Mouse (Mus musculus) ES-E14 (cell line): ENCODE results near the gene Gm13272.
"Not testable (repeated sequence)": the region's sequence is repeated elsewhere in the genome, so short reads cannot be mapped to it uniquely, and the experiment has no call there.

Source experiments
- CHD2 ChIP-seq: IDR thresholded peaks from 2 replicates; pipeline ENCODE4 v1.6.1; 2014; ENCODE audit warnings: mild to moderate bottlenecking, low read depth, low read length, inconsistent platforms
- HCFC1 ChIP-seq: IDR thresholded peaks from 2 replicates; pipeline ENCODE4 v1.6.1; 2012; ENCODE audit warnings: low read length, inconsistent platforms, borderline replicate concordance; ENCODE audit not compliant: insufficient read depth
- MAFK ChIP-seq: IDR thresholded peaks from 2 replicates; pipeline ENCODE4 v1.6.1; 2014; ENCODE audit warnings: mild to moderate bottlenecking, low read depth, low read length, inconsistent platforms; ENCODE audit not compliant: insufficient read depth
- ZC3H11A ChIP-seq: IDR thresholded peaks from 2 replicates; pipeline ENCODE4 v1.6.1; 2012; ENCODE audit warnings: low read depth, mild to moderate bottlenecking, inconsistent platforms, low read length, borderline replicate concordance

GRCm38 (mm10) chr4:88761776-88762175 lies 17.9 kb upstream of the Gm13272 start:
- TF ChIP-seq CHD2, ZC3H11A, HCFC1, MAFK: not testable (repeated sequence)
